9 mouse cellular contexts compared by ENCODE assay signal in genomic region chr2:157292093-157292492, GRCm38 (mm10). TPM values are rescaled to one million over a fixed set of nuclear protein-coding genes. Genes with fewer than 3 reads are reported as not detected.
DNase-seq lines count a peak whose midpoint lies in the region; ATAC-seq and TF ChIP-seq lines count a peak whose summit lies in the region.
"Had no signal": no experiment of that assay in that cellular context is flagged by ENCODE, and none has a peak within 500 bp of the region (broad histone marks: within the 10 kb centered on the region; RNA-seq: fewer than 3 reads in every experiment).

No protein-coding gene starts in this region.

- TF ChIP-seq CTCF in liver, adult 2 months (IDR thresholded peaks at IDR 0.05; ENCODE audit: low read depth, low read length), result peak; percentile 73

- H3K36me3 ChIP-seq in liver, adult 2 months (ENCODE audit: control insufficient read depth, insufficient read depth, low read length), result peaks cover 59% of the 10 kb centered on the region
- peaks cover 61% of the 10 kb centered on the region for H3K36me3 ChIP-seq in liver, embryonic 11.5 days (ENCODE audit: control insufficient read depth, insufficient read depth, low read length)
- peaks cover 93% of the 10 kb centered on the region for H3K36me3 ChIP-seq in limb, embryonic 14.5 days (ENCODE audit: control insufficient read depth, insufficient read depth, low read length)

- WGBS in liver, adult 2 months, result 31% methylated on average over 2 of the region's 2 CpGs
- whole genome bisulfite sequencing in liver, embryonic 11.5 days, result 35% methylated on average over 2 of the region's 2 CpGs
- 20% methylated on average over 2 of the region's 2 CpGs for WGBS in limb, embryonic 14.5 days

- H3K27ac ChIP-seq in liver, adult 2 months (replicated peaks; ENCODE audit: insufficient read depth, low read depth, low read length), result no peak overlapping the region
- no peak overlapping the region for H3K27ac ChIP-seq in liver, embryonic 11.5 days (ENCODE audit: low read depth, low read length)
- H3K27ac ChIP-seq in limb, embryonic 14.5 days (replicated peaks; ENCODE audit: low read depth, low read length), result no peak overlapping the region

- H3K4me1 ChIP-seq in liver, adult 2 months (ENCODE audit: control insufficient read depth, insufficient read depth, low read length), result no peaks in the 10 kb centered on the region
- H3K4me1 ChIP-seq in liver, embryonic 11.5 days (replicated peaks; ENCODE audit: control insufficient read depth, insufficient read depth, low read length), result peaks cover 8% of the 10 kb centered on the region; the same call in 1 of the 2 replicates
- H3K4me1 ChIP-seq in limb, embryonic 14.5 days (ENCODE audit: control insufficient read depth, insufficient read depth, low read length), result no peaks in the 10 kb centered on the region

- TF ChIP-seq POLR2A in liver, adult 2 months (IDR thresholded peaks at IDR 0.05; ENCODE audit: extremely low read depth, insufficient read depth, low read length), result no peak
- TF ChIP-seq POLR2A in limb, embryonic 14.5 days (IDR thresholded peaks at IDR 0.05; ENCODE audit: borderline replicate concordance, extremely low read depth, insufficient read depth, insufficient read length), result no peak

- H3K9ac ChIP-seq in liver, adult 2 months (ENCODE audit: low read depth, low read length), result no peak overlapping the region
- no peak overlapping the region for H3K9ac ChIP-seq in liver, embryonic 11.5 days (ENCODE audit: low read depth, low read length)
- no peak overlapping the region for H3K9ac ChIP-seq in limb, embryonic 14.5 days (ENCODE audit: low read depth, low read length, severe bottlenecking)

- 0 out of 2 replicates have a peak, but pooled peaks cover 5% of the 10 kb centered on the region for H3K79me2 ChIP-seq in liver, adult 2 months (ENCODE audit: control insufficient read depth, insufficient read depth, low read length)

- no peaks in the 10 kb centered on the region for H3K27me3 ChIP-seq in liver, adult 2 months (ENCODE audit: control insufficient read depth, insufficient read depth, low read length)
- H3K27me3 ChIP-seq in liver, embryonic 11.5 days (replicated peaks; ENCODE audit: control insufficient read depth, insufficient read depth, low read length), result no peaks in the 10 kb centered on the region
- H3K27me3 ChIP-seq in limb, embryonic 14.5 days (ENCODE audit: control insufficient read depth, insufficient read depth, low read length), result no peaks in the 10 kb centered on the region

- DNase-seq in liver, adult 2 months (ENCODE audit: extremely low read depth, low read depth, low spot score), result peak; percentile 16
- no peak for DNase-seq in liver, embryonic 11.5 days (ENCODE audit: low spot score)
- peak; percentile 31 for DNase-seq in adrenal gland, adult 8-10 months
- DNase-seq in embryo, embryonic 11.5 days (ENCODE audit: low read depth, low spot score), result peak; percentile 46
- peak; percentile 81 for DNase-seq in induced T-regulatory cell, adult 2 months (ENCODE audit: low read depth)
- peak; percentile 77 for DNase-seq in limb, embryonic 14.5 days (ENCODE audit: low spot score)
- peak; percentile 82 to 83 for DNase-seq in right cerebral cortex, adult 2 months (ENCODE audit: low spot score in 2 of 2)
- peak; percentile 85 for DNase-seq in urinary bladder, postnatal 14 days (ENCODE audit: low spot score)

- no peak overlapping the region for H3K4me2 ChIP-seq in liver, embryonic 11.5 days
- H3K4me2 ChIP-seq in limb, embryonic 14.5 days (replicated peaks; ENCODE audit: low read depth, low read length, severe bottlenecking), result no peak overlapping the region

- no peaks in the 10 kb centered on the region for H3K9me3 ChIP-seq in liver, embryonic 11.5 days (ENCODE audit: control insufficient read depth, low read length)
- no peaks in the 10 kb centered on the region for H3K9me3 ChIP-seq in limb, embryonic 14.5 days (ENCODE audit: control insufficient read depth, low read length)

- no peak overlapping the region for H3K4me3 ChIP-seq in liver, adult 2 months (ENCODE audit: insufficient read depth, low read depth, low read length)
- no peak overlapping the region for H3K4me3 ChIP-seq in liver, embryonic 11.5 days (ENCODE audit: low read depth, low read length)
- no peak overlapping the region for H3K4me3 ChIP-seq in limb, embryonic 14.5 days (replicated peaks; ENCODE audit: low read length)

- ATAC-seq in liver, embryonic 11.5 days (replicated peaks; ENCODE audit: low FRiP score), result no peak
- no peak for ATAC-seq in limb, embryonic 14.5 days (ENCODE audit: low FRiP score, low read depth)

RNA-seq across cellular contexts. Expression of gene Mroh8, which starts 12.7 kb away (rescaled TPM):
- under 0.01 TPM in 1 of 2 replicates, not detected in the other for total RNA-seq in liver, adult 2 months (2014; rRNA removed)
- 0.02 and 0.05 TPM in 2 replicates for polyA plus RNA-seq in liver, adult 2 months (2012; rRNA removed)
- polyA plus RNA-seq in liver, embryonic 11.5 days (2014; fragmentation: Nextera tagmentation; extraction: Ambion mirVana), result 0.29 and 0.57 TPM in 2 replicates
- total RNA-seq in adrenal gland, adult 8-10 months (2022), result under 1 TPM; 0.17 to 0.89 (median 0.31) TPM
- 0.18 and 0.24 TPM in 2 replicates for polyA plus RNA-seq in limb, embryonic 14.5 days (2012; rRNA removed)
- polyA plus RNA-seq in limb, embryonic 14.5 days (2014; fragmentation: Nextera tagmentation; extraction: Ambion mirVana), result 0.35 and 0.36 TPM in 2 replicates

RNA-seq across cellular contexts. Expression of gene Rpn2, which starts 13.3 kb away (rescaled TPM):
- 118 and 144 TPM in 2 replicates for total RNA-seq in liver, adult 2 months (2014; rRNA removed)
- 155 and 157 TPM in 2 replicates for polyA plus RNA-seq in liver, adult 2 months (2012; rRNA removed)
- 302 and 331 TPM in 2 replicates for polyA plus RNA-seq in liver, embryonic 11.5 days (2014; fragmentation: Nextera tagmentation; extraction: Ambion mirVana)
- 100 to 1,000 TPM; 315 to 330 (median 326) TPM for total RNA-seq in adrenal gland, adult 8-10 months (2022)
- 329 and 384 TPM in 2 replicates for polyA plus RNA-seq in limb, embryonic 14.5 days (2012; rRNA removed)
- polyA plus RNA-seq in limb, embryonic 14.5 days (2014; fragmentation: Nextera tagmentation; extraction: Ambion mirVana), result 307 and 315 TPM in 2 replicates

RNA-seq across cellular contexts. Expression of gene Ghrh, which starts 55.2 kb away (rescaled TPM):
- not detected in 2 replicates for total RNA-seq in liver, adult 2 months (2014; rRNA removed)
- polyA plus RNA-seq in liver, adult 2 months (2012; rRNA removed), result not detected in 2 replicates
- polyA plus RNA-seq in liver, embryonic 11.5 days (2014; fragmentation: Nextera tagmentation; extraction: Ambion mirVana), result not detected in 2 replicates
- total RNA-seq in adrenal gland, adult 8-10 months (2022), result not detected
- 0.54 and 0.65 TPM in 2 replicates for polyA plus RNA-seq in limb, embryonic 14.5 days (2012; rRNA removed)
- polyA plus RNA-seq in limb, embryonic 14.5 days (2014; fragmentation: Nextera tagmentation; extraction: Ambion mirVana), result 0.56 TPM in 1 of 2 replicates, not detected in the other
- polyA plus RNA-seq: stomach, embryonic 14.5 days had no signal
